Mouse (Mus musculus) lung, embryonic 16.5 days (tissue): ENCODE measurements around the gene Tgfbr3. TPM values are rescaled to one million over a fixed set of nuclear protein-coding genes. Genes with fewer than 3 reads are reported as not detected.
A peak's percentile ranks its signal among the peaks of the same experiment; 100 is the strongest.
"Not testable (repeated sequence)": the region's sequence is repeated elsewhere in the genome, so short reads cannot be mapped to it uniquely, and the experiment has no call there.

Experiments used
- ATAC-seq: fragments of 200-750 bp; cut with Nextera tagmentation; 2 replicates; pipeline ENCODE4 v1.8.0; 2017; ENCODE audit warnings: low read depth, mild to moderate bottlenecking, moderate library complexity
- H3K27ac ChIP-seq: fragments of 300-500 bp; sonication (generic); 2 replicates; pipeline ENCODE4 v1.5.1; 2014; ENCODE audit warnings: mild to moderate bottlenecking, control low read depth, low read length
- H3K27me3 ChIP-seq: fragments of 300-500 bp; sonication (generic); 2 replicates; pipeline ENCODE4 v1.6.1; 2014; ENCODE audit warnings: low read depth, low read length, mixed read lengths; ENCODE audit not compliant: control insufficient read depth, insufficient read depth
- H3K36me3 ChIP-seq: fragments of 300-500 bp; sonication (generic); 2 replicates; pipeline ENCODE4 v1.6.1; 2014; ENCODE audit warnings: low read length; ENCODE audit not compliant: control insufficient read depth, insufficient read depth
- H3K4me1 ChIP-seq: fragments of 300-500 bp; sonication (generic); replicated peaks from 2 replicates; pipeline ENCODE4 v1.6.1; 2014; ENCODE audit warnings: low read length, mixed read lengths; ENCODE audit not compliant: control insufficient read depth, insufficient read depth
- H3K4me2 ChIP-seq: fragments of 300-500 bp; sonication (generic); 2 replicates; pipeline ENCODE4 v1.6.1; 2014; ENCODE audit warnings: low read depth, low read length, control low read depth
- H3K4me3 ChIP-seq: fragments of 300-500 bp; sonication (generic); 2 replicates; pipeline ENCODE4 v1.5.1; 2014; ENCODE audit warnings: mild to moderate bottlenecking, low read length, control low read depth
- H3K9ac ChIP-seq: fragments of 300-500 bp; sonication (generic); 2 replicates; pipeline ENCODE4 v1.6.1; 2014; ENCODE audit warnings: low read length, control low read depth
- H3K9me3 ChIP-seq: fragments of 300-500 bp; sonication (generic); 2 replicates; pipeline ENCODE4 v1.6.1; 2016; ENCODE audit warnings: low read length; ENCODE audit not compliant: control insufficient read depth
- whole genome bisulfite sequencing: fragments of 180-500 bp; shearing (Covaris S2); extraction: QIAGEN DNeasy Blood & Tissue Kit; methylation state at CpG from one replicate; pipeline ENCODE4 v1.1.7; 2014; 5-methylcytosine and 5-hydroxymethylcytosine counted together
- polyA plus RNA-seq: library from polyadenylated mRNA; unstranded; fragments of >200 nt; fragmentation: Nextera tagmentation; extraction: Ambion mirVana; gene quantifications from 2 replicates; pipeline ENCODE4 v1.2.1, GENCODE M21; 2015

Gene Tgfbr3
- polyA plus RNA-seq, 1 experiment from 2014 or later, result 29.1 TPM

DNA sequence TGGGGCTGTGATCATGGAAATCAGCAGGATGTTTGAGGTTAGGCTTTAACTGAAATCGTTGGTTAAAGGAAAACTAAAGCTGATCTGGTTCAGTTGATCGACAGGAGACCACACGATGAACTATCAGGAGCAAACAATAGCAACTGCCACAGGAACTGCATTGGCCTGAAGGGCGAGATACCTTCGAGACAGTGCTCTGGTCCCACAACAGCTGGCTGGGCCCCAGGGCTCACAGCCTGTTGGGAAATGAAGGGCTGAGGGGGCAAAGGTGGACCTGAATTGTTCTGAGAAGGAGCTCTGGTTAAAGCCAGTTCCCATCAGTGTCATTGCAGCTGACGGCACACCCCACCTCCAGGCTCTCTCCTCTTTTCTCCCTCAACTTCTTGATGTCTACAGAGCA is 52.5 kb downstream of the Tgfbr3 start:
- H3K4me2 ChIP-seq, result no peak overlapping the region
- no peaks in the 10 kb centered on the region for H3K9me3 ChIP-seq
- no peak overlapping the region for H3K27ac ChIP-seq
- no peaks in the 10 kb centered on the region for H3K27me3 ChIP-seq
- no peaks in the 10 kb centered on the region for H3K36me3 ChIP-seq
- no peak overlapping the region for H3K9ac ChIP-seq
- H3K4me1 ChIP-seq, result peaks cover 53% of the 10 kb centered on the region
- no peak for ATAC-seq
- H3K4me3 ChIP-seq, result no peak overlapping the region
- 54% methylated on average over 6 of the region's 6 CpGs for WGBS

DNA sequence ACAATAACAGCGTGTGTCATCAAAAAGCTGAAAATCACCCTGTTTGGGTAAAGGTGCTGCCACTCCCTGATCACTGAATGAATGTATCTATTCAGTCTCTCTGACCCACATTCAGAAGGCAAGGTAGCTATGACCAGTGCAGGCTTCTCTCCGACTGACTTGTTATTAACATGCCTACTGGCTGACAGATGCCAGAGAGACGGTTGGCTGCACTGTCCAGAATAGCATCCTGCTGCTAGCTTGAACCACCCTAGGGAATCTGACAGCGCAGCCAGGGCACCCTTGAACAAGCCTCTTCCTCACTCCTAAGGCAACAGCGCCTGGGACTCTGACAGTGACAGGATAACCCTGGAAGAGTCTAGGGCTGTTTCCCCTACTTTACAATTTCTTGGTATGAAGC is 53.4 kb downstream of the Tgfbr3 start:
- H3K27ac ChIP-seq, result no peak overlapping the region
- H3K9ac ChIP-seq, result no peak overlapping the region
- no peak overlapping the region for H3K4me3 ChIP-seq
- H3K4me2 ChIP-seq, result no peak overlapping the region
- H3K9me3 ChIP-seq, result no peaks in the 10 kb centered on the region
- WGBS, result 76% methylated on average over 5 of the region's 5 CpGs
- no peaks in the 10 kb centered on the region for H3K36me3 ChIP-seq
- no peak for ATAC-seq
- H3K4me1 ChIP-seq, result peaks cover 58% of the 10 kb centered on the region
- H3K27me3 ChIP-seq, result no peaks in the 10 kb centered on the region

DNA sequence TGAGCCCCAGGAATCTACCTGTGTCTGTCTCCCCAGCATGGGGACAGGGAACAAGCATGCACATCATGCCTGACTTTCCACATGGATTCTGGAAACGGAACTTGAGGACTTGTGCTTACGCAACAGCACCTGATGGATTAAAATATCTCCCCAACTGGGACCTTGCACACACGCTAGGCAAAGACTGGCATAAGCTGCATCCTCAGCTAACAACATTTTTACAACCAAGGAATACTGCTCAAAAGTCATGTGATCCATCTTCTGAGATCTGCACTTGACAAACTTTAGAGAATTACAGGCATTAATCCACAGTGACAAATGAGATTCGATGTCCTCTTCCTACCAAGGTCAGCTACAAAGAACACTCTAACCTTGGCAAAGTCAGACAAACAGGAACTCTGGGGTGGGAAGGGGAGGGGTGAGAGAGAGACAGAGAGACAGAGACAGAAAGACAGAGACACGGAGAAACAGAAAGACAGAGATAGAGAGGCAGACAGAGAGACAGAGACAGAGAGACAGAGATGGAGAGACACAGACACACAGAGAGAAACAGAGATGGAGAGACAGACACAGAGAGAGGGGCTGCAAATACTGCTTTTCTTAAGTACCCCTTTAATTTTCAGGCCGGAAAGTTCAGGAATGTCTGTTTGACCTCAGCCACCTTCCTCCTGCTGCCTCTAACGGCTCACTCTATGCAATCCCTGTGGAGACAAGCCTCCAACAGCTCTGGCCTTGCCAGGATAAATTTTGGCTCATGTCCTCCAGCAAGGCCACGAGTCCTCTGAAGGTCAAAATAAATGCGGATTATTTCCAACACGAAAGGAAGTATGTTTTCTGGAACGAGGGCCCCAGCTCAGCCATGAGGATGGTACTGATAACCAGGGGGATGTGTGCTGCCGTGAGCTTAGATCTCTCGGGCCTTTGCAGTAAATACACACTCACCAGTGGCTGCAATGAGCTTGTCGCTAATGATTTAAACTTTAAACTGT is 55.8 kb downstream of the Tgfbr3 start:
- H3K9ac ChIP-seq, result 0 out of 2 replicates have a peak overlapping the region, but pooled peaks have one; percentile 13
- ATAC-seq, result peak; percentile 53
- H3K9me3 ChIP-seq, result no peaks in the 10 kb centered on the region
- peaks cover 50% of the 10 kb centered on the region for H3K4me1 ChIP-seq
- H3K4me3 ChIP-seq, result no peak overlapping the region
- peak overlapping the region; percentile 78 for H3K27ac ChIP-seq
- H3K4me2 ChIP-seq, result no peak overlapping the region; the same call in 1 of the 2 replicates
- 34% methylated on average over 14 of the region's 14 CpGs for WGBS
- H3K27me3 ChIP-seq, result no peaks in the 10 kb centered on the region
- H3K36me3 ChIP-seq, result no peaks in the 10 kb centered on the region

DNA sequence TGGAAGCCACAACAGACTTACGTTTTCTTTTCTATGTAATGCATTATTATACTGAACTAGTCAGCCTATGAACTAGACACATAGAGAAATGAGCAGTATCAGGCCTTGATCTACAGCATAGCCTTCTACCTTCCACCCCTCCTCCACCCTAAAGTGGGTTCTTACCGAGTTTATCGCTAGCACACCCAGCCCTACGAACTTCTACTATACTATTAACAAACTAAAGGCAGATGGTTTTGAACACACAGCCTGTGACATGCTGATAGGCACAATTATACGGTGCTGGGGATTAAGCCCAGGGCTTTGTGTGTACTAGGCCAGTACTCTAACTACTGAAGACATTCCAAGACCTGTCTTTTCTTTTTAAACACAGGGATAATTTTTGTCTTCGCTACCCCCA is 59.2 kb downstream of the Tgfbr3 start:
- Histone ChIP-seq H3K4me3 (no peak overlapping the region), H3K27me3 (no peaks in the 10 kb centered on the region), H3K36me3 (peaks cover 3% of the 10 kb centered on the region; the same call in 1 of the 2 replicates), H3K4me1 (peaks cover 28% of the 10 kb centered on the region), H3K4me2 (no peak overlapping the region), H3K9me3 (no peaks in the 10 kb centered on the region; the same call in 1 of the 2 replicates), H3K27ac (no peak overlapping the region), H3K9ac (no peak overlapping the region)
- no peak for ATAC-seq
- WGBS, result 82% methylated on average over 6 of the region's 6 CpGs

DNA sequence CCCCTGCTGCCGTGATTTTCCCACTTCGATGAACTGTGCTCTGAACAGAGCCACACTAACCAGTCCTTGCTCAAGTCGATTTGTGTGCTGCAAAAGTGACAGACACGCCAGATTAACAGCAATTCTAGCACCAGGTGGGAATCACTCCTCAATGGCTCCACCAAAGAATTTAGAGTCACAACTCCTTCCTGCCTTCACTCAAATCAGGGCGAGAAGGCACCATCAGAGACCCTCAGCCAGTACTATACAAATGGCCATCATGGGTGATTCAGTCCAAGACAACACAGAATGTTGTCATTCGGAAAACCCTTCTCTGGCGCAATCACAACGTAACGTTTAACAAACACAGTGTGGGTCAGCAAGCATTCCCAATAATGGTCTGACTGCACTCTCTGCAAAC is 60.4 kb downstream of the Tgfbr3 start:
- peaks cover 3% of the 10 kb centered on the region; the same call in 1 of the 2 replicates for H3K36me3 ChIP-seq
- no peak overlapping the region for H3K9ac ChIP-seq
- no peak overlapping the region for H3K27ac ChIP-seq
- H3K27me3 ChIP-seq, result no peaks in the 10 kb centered on the region
- no peak overlapping the region for H3K4me2 ChIP-seq
- WGBS, result 66% methylated on average over 9 of the region's 9 CpGs
- H3K4me1 ChIP-seq, result peaks cover 24% of the 10 kb centered on the region
- no peak for ATAC-seq
- H3K9me3 ChIP-seq, result no peaks in the 10 kb centered on the region; the same call in 1 of the 2 replicates
- no peak overlapping the region for H3K4me3 ChIP-seq

DNA sequence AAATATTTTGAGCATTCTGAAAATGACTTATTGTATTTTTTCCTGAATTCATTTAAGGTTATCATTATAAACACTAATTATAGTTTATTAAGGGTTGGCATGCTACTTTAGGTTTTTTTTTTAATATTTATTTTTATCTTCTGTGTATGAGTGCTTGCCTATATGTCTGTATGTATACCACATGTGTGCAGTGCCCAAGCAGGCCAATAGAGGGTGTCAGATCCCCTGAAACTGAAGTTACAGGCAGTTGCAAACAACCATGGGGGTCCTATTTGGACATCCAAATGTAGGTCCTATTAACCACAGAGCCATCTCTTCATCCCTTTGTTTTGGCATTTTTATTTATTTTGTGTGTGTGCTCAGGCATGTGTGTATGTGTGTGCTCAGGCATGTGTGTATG is 61.8 kb downstream of the Tgfbr3 start:
- Histone ChIP-seq H3K27me3 (no peaks in the 10 kb centered on the region), H3K27ac (no peak overlapping the region), H3K4me3 (no peak overlapping the region), H3K4me2 (no peak overlapping the region), H3K4me1 (peaks cover 26% of the 10 kb centered on the region), H3K36me3 (peaks cover 3% of the 10 kb centered on the region; the same call in 1 of the 2 replicates), H3K9me3 (no peaks in the 10 kb centered on the region; the same call in 1 of the 2 replicates), H3K9ac (no peak overlapping the region)
- ATAC-seq, result no peak

DNA sequence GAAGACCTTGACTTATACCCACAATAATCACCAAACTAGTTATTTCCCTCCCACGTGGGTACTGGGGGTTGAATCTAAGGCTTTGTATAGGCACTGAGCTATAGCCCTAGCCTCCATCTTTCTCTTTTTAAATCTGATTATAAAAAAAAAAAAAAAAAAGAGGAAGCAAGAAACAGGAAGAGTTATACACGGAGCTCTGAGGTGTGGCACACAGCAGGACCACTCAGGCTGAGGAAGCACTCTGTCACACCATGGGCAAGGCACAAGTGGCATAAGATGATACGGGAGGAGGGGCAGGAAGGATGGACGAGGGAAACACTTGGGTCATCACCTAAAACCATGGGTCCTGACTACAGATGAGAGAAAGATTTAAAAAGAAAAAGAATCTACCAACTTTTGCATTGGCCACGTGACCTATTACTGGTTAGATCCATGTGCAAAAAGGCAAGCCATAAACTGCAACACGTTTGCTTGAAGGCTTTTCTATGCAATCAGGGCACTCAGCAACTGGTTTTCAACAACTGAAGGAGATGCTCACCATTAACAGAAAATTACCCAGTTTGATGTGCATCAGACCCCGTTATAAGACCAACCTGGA is 64.5 kb downstream of the Tgfbr3 start:
- 72% methylated on average over 7 of the region's 7 CpGs for WGBS

DNA sequence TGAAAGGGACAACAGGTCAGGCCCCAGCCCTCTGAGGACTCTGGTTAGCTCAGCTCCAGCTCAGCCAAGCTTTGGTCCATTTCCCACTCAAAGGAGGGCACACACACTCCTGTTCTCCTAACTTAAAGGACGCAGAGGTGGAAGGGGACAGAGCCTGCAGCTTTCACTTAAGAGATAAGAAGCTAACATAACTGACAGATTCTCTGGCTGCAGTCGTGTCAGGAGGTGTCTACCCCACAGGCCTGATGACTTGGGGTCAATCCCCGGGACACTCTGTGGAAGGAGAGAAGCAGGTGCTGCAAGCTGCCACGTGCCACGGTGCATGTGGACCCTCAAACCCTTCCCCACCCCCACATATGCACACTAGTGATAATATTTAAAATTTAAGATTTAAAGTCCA is 65.3 kb downstream of the Tgfbr3 start:
- Histone ChIP-seq H3K4me3 (no peak overlapping the region), H3K27ac (no peak overlapping the region), H3K9me3 (no peaks in the 10 kb centered on the region; the same call in 1 of the 2 replicates), H3K9ac (no peak overlapping the region), H3K4me1 (peaks cover 36% of the 10 kb centered on the region), H3K36me3 (peaks cover 3% of the 10 kb centered on the region; the same call in 1 of the 2 replicates), H3K4me2 (no peak overlapping the region), H3K27me3 (no peaks in the 10 kb centered on the region)
- ATAC-seq, result no peak
- 36% methylated on average over 5 of the region's 5 CpGs for WGBS

More for the DNA sequence above, 64.5 kb downstream of the Tgfbr3 start:
- H3K9ac ChIP-seq, result no peak overlapping the region
- no peaks in the 10 kb centered on the region; the same call in 1 of the 2 replicates for H3K9me3 ChIP-seq
- H3K36me3 ChIP-seq, result peaks cover 3% of the 10 kb centered on the region; the same call in 1 of the 2 replicates
- H3K27me3 ChIP-seq, result no peaks in the 10 kb centered on the region
- H3K27ac ChIP-seq, result no peak overlapping the region
- ATAC-seq, result no peak
- H3K4me2 ChIP-seq, result no peak overlapping the region
- H3K4me3 ChIP-seq, result no peak overlapping the region
- H3K4me1 ChIP-seq, result peaks cover 35% of the 10 kb centered on the region

DNA sequence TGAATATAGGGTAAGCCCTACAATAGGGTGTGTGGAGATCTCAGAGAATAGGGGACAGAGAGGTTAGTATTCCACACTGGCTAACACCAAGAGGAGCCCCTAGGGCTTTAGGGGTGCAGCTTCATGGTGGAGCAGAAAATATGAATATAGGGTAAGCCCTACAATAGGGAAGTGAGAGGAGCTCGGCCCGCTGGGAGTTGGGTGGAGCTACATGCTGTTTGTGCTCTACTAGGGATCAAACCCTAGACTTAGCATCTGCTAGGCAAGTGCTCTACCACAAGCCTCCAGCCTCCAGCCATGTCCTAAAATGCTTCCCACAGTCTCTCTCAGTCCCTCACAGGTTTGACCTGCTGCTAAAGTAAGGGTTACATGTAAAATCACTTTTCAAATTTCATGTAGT is 65.9 kb downstream of the Tgfbr3 start:
- ATAC-seq, H3K9me3 ChIP-seq, H3K4me3 ChIP-seq, H3K27me3 ChIP-seq, H3K4me2 ChIP-seq, H3K9ac ChIP-seq, H3K36me3 ChIP-seq: not testable (repeated sequence)
- WGBS, result 72% methylated on average over 2 of the region's 2 CpGs
- H3K4me1 ChIP-seq, result peaks cover 38% of the 10 kb centered on the region
- peak overlapping the region; percentile 70 for H3K27ac ChIP-seq
